Mouse (Mus musculus) heart, embryonic 12.5 days (tissue): ENCODE results near the gene Arhgef10l. TPM values are rescaled to one million over a fixed set of nuclear protein-coding genes. Genes with fewer than 3 reads are reported as not detected.

Experiments used
- ATAC-seq: fragments of 200-750 bp; cut with Nextera tagmentation; 2 replicates; pipeline ENCODE4 v1.8.0; 2017; ENCODE audit warnings: moderate TSS enrichment, moderate library complexity; ENCODE audit not compliant: insufficient number of reproducible peaks, low FRiP score
- H3K27ac ChIP-seq: fragments of 300-500 bp; sonication (generic); 2 replicates; pipeline ENCODE4 v1.5.1; 2016; ENCODE audit warnings: mild to moderate bottlenecking, moderate library complexity; ENCODE audit not compliant: poor library complexity, severe bottlenecking
- H3K27me3 ChIP-seq: fragments of 300-500 bp; sonication (generic); replicated peaks from 2 replicates; pipeline ENCODE4 v1.6.1; 2016; ENCODE audit warnings: mild to moderate bottlenecking, moderate library complexity
- H3K36me3 ChIP-seq: fragments of 300-500 bp; sonication (generic); 2 replicates; pipeline ENCODE4 v1.6.1; 2016; ENCODE audit warnings: mild to moderate bottlenecking, moderate library complexity
- H3K4me1 ChIP-seq: fragments of 300-500 bp; sonication (generic); replicated peaks from 2 replicates; pipeline ENCODE4 v1.6.1; 2016; ENCODE audit warnings: mild to moderate bottlenecking
- H3K4me2 ChIP-seq: fragments of 300-500 bp; sonication (generic); 2 replicates; pipeline ENCODE4 v1.6.1; 2016; ENCODE audit warnings: mild to moderate bottlenecking, moderate library complexity
- H3K4me3 ChIP-seq: fragments of 300-500 bp; sonication (generic); 2 replicates; pipeline ENCODE4 v1.5.1; 2016; ENCODE audit warnings: mild to moderate bottlenecking
- H3K9ac ChIP-seq: fragments of 300-500 bp; sonication (generic); 2 replicates; pipeline ENCODE4 v1.6.1; 2016; ENCODE audit warnings: mild to moderate bottlenecking, moderate library complexity
- H3K9me3 ChIP-seq: fragments of 300-500 bp; sonication (generic); replicated peaks from 2 replicates; pipeline ENCODE4 v1.6.1; 2016; ENCODE audit warnings: mild to moderate bottlenecking, moderate library complexity
- WGBS: fragments of 180-500 bp; shearing (Covaris S2); methylation state at CpG from one replicate; pipeline ENCODE4 v1.1.7; 2016; 5-methylcytosine and 5-hydroxymethylcytosine counted together
- polyA plus RNA-seq: library from polyadenylated mRNA; unstranded; fragments of >200 nt; fragmentation: Nextera tagmentation; extraction: Ambion mirVana; gene quantifications from 2 replicates; pipeline ENCODE4 v1.2.1, GENCODE M21; 2016

Gene Arhgef10l
- polyA plus RNA-seq, 1 experiment from 2014 or later = 20.1 TPM

- no peak overlapping the region for H3K4me2 ChIP-seq
- 57% methylated on average over 4 of the region's 4 CpGs for WGBS
- no peak overlapping the region for H3K27ac ChIP-seq
- no peak overlapping the region for H3K4me3 ChIP-seq
- peaks cover 10% of the 10 kb centered on the region; the same call in 1 of the 2 replicates for H3K4me1 ChIP-seq
- ATAC-seq = no peak
- no peak overlapping the region for H3K9ac ChIP-seq
- H3K36me3 ChIP-seq = peaks cover 41% of the 10 kb centered on the region
- H3K27me3 ChIP-seq = no peaks in the 10 kb centered on the region
- peaks cover 7% of the 10 kb centered on the region for H3K9me3 ChIP-seq
Observed at GRCm38 (mm10) chr4:140602022-140602421, 63.8 kb downstream of the Arhgef10l start.

GRCm38 (mm10) chr4:140601153-140601552 lies 64.7 kb downstream of the Arhgef10l start:
- no peak for ATAC-seq
- Histone ChIP-seq H3K4me1 (peaks cover 10% of the 10 kb centered on the region; the same call in 1 of the 2 replicates), H3K9ac (no peak overlapping the region), H3K9me3 (peaks cover 15% of the 10 kb centered on the region), H3K27me3 (no peaks in the 10 kb centered on the region), H3K4me2 (no peak overlapping the region), H3K4me3 (no peak overlapping the region), H3K36me3 (peaks cover 46% of the 10 kb centered on the region), H3K27ac (no peak overlapping the region)
- WGBS = 89% methylated on average over 11 of the region's 11 CpGs

GRCm38 (mm10) chr4:140598846-140599245 lies 67.0 kb downstream of the Arhgef10l start:
- no peaks in the 10 kb centered on the region for H3K27me3 ChIP-seq
- peaks cover 16% of the 10 kb centered on the region for H3K9me3 ChIP-seq
- H3K9ac ChIP-seq = no peak overlapping the region
- H3K27ac ChIP-seq = no peak overlapping the region
- H3K4me1 ChIP-seq = peaks cover 7% of the 10 kb centered on the region; the same call in 1 of the 2 replicates
- H3K36me3 ChIP-seq = peaks cover 37% of the 10 kb centered on the region
- H3K4me2 ChIP-seq = no peak overlapping the region
- 79% methylated on average over 5 of the region's 5 CpGs for WGBS
- H3K4me3 ChIP-seq = no peak overlapping the region
- no peak for ATAC-seq

GRCm38 (mm10) chr4:140597928-140598327 lies 67.9 kb downstream of the Arhgef10l start:
- H3K27ac ChIP-seq = no peak overlapping the region
- peaks cover 7% of the 10 kb centered on the region; the same call in 1 of the 2 replicates for H3K4me1 ChIP-seq
- no peaks in the 10 kb centered on the region for H3K27me3 ChIP-seq
- no peak overlapping the region for H3K9ac ChIP-seq
- H3K4me2 ChIP-seq = no peak overlapping the region
- peaks cover 16% of the 10 kb centered on the region for H3K9me3 ChIP-seq
- H3K36me3 ChIP-seq = peaks cover 46% of the 10 kb centered on the region
- ATAC-seq = no peak
- H3K4me3 ChIP-seq = no peak overlapping the region
- WGBS = 88% methylated on average over 6 of the region's 6 CpGs

- H3K4me2 ChIP-seq = no peak overlapping the region
- peaks cover 7% of the 10 kb centered on the region; the same call in 1 of the 2 replicates for H3K4me1 ChIP-seq
- H3K36me3 ChIP-seq = peaks cover 51% of the 10 kb centered on the region
- no peak for ATAC-seq
- WGBS = 90% methylated on average over 5 of the region's 5 CpGs
- no peak overlapping the region for H3K4me3 ChIP-seq
- H3K9me3 ChIP-seq = peaks cover 16% of the 10 kb centered on the region
- H3K27ac ChIP-seq = no peak overlapping the region
- H3K9ac ChIP-seq = no peak overlapping the region
- H3K27me3 ChIP-seq = no peaks in the 10 kb centered on the region
Observed at GRCm38 (mm10) chr4:140597378-140597777, 68.4 kb downstream of the Arhgef10l start.

- Histone ChIP-seq H3K4me3 (no peak overlapping the region), H3K9ac (no peak overlapping the region), H3K27ac (no peak overlapping the region), H3K36me3 (peaks cover 62% of the 10 kb centered on the region), H3K4me2 (no peak overlapping the region), H3K9me3 (peaks cover 16% of the 10 kb centered on the region), H3K27me3 (no peaks in the 10 kb centered on the region), H3K4me1 (no peaks in the 10 kb centered on the region)
- ATAC-seq = no peak
- 89% methylated on average over 14 of the region's 14 CpGs for WGBS
Observed at GRCm38 (mm10) chr4:140593771-140594505, 71.9 kb downstream of the Arhgef10l start.

GRCm38 (mm10) chr4:140592990-140593770 lies 72.6 kb downstream of the Arhgef10l start:
- no peak overlapping the region for H3K4me2 ChIP-seq
- no peak for ATAC-seq

GRCm38 (mm10) chr4:140592217-140592759 lies 73.5 kb downstream of the Arhgef10l start:
- Histone ChIP-seq H3K27me3 (no peaks in the 10 kb centered on the region), H3K4me2 (no peak overlapping the region), H3K36me3 (peaks cover 59% of the 10 kb centered on the region), H3K27ac (no peak overlapping the region), H3K9me3 (peaks cover 10% of the 10 kb centered on the region), H3K4me1 (no peaks in the 10 kb centered on the region), H3K4me3 (no peak overlapping the region), H3K9ac (no peak overlapping the region)
- WGBS = 23% methylated on average over 11 of the region's 11 CpGs
- no peak for ATAC-seq

More at GRCm38 (mm10) chr4:140592990-140593770, 72.6 kb downstream of the Arhgef10l start:
- H3K4me3 ChIP-seq = no peak overlapping the region
- WGBS = 79% methylated on average over 16 of the region's 16 CpGs
- H3K9ac ChIP-seq = no peak overlapping the region
- no peak overlapping the region for H3K27ac ChIP-seq
- H3K9me3 ChIP-seq = peaks cover 16% of the 10 kb centered on the region
- H3K4me1 ChIP-seq = no peaks in the 10 kb centered on the region
- H3K36me3 ChIP-seq = peaks cover 60% of the 10 kb centered on the region
- H3K27me3 ChIP-seq = no peaks in the 10 kb centered on the region

- no peak overlapping the region for H3K9ac ChIP-seq
- 0 out of 2 replicates have a peak, but pooled peaks cover 3% of the 10 kb centered on the region for H3K27me3 ChIP-seq
- no peaks in the 10 kb centered on the region for H3K9me3 ChIP-seq
- ATAC-seq = no peak
- H3K27ac ChIP-seq = no peak overlapping the region
- peaks cover 48% of the 10 kb centered on the region for H3K36me3 ChIP-seq
- WGBS = 56% methylated on average over 5 of the region's 5 CpGs
- H3K4me1 ChIP-seq = peaks cover 19% of the 10 kb centered on the region
- no peak overlapping the region for H3K4me2 ChIP-seq
- no peak overlapping the region for H3K4me3 ChIP-seq
Observed at GRCm38 (mm10) chr4:140586478-140586877, 79.3 kb downstream of the Arhgef10l start.

- 61% methylated on average over 5 of the region's 5 CpGs for WGBS
- H3K36me3 ChIP-seq = peaks cover 45% of the 10 kb centered on the region
Observed at GRCm38 (mm10) chr4:140584240-140584639, 81.6 kb downstream of the Arhgef10l start.

More at GRCm38 (mm10) chr4:140584240-140584639, 81.6 kb downstream of the Arhgef10l start:
- ATAC-seq = no peak
- H3K4me1 ChIP-seq = peaks cover 27% of the 10 kb centered on the region
- H3K9ac ChIP-seq = no peak overlapping the region
- no peak overlapping the region for H3K27ac ChIP-seq
- 0 out of 2 replicates have a peak, but pooled peaks cover 3% of the 10 kb centered on the region for H3K27me3 ChIP-seq
- H3K9me3 ChIP-seq = no peaks in the 10 kb centered on the region
- no peak overlapping the region for H3K4me3 ChIP-seq
- no peak overlapping the region for H3K4me2 ChIP-seq
